Mouse (Mus musculus) limb, embryonic 10.5 days (tissue): Measurements from ENCODE around the gene Noct. TPM values are rescaled to one million over a fixed set of nuclear protein-coding genes. Genes with fewer than 3 reads are reported as not detected.

Experiments used
- microRNA-seq: library from miRNA; unstranded; fragments of <30 nt; microRNA quantifications from one replicate; pipeline ENCODE4, GENCODE M21; 2017
- polyA plus RNA-seq: library from polyadenylated mRNA; unstranded; fragments of >200 nt; fragmentation: Nextera tagmentation; extraction: Ambion mirVana; gene quantifications from 2 replicates; pipeline ENCODE4 v1.2.1, GENCODE M21; 2016

Noct gene
- polyA plus RNA-seq, 1 experiment from 2014 or later = 11.0 TPM

Small RNA genes within 50 kb of the gene (microRNA-seq; reads per million reads assigned to microRNA genes)
- gene Gm24282 = not detected

Other genes with a start within 250 kb of the Noct start
- gene Elf2, start 116.2 kb downstream of the Noct start, polyA plus RNA-seq = 39.8 and 44.3 TPM in 2 replicates
- 3.8 and 4.9 TPM in 2 replicates for gene Mgarp, start 172.3 kb downstream of the Noct start, polyA plus RNA-seq
- gene Ndufc1, start 184.5 kb downstream of the Noct start, polyA plus RNA-seq = 565 and 602 TPM in 2 replicates
- gene Naa15, start 190.7 kb downstream of the Noct start, polyA plus RNA-seq = 61.8 and 64.0 TPM in 2 replicates